Mouse (Mus musculus) CD4-positive helper T cell, adult 2 months (primary cell): Measurements from ENCODE around the gene Zfp963.
A peak's percentile ranks its signal among the peaks of the same experiment; 100 is the strongest.

Experiments
- DNase-seq: peaks from one replicate; pipeline ENCODE4 v3.0.0-alpha.2; 2012; ENCODE audit warnings: low read depth, missing footprints, low spot score

The Zfp963 gene

DNA sequence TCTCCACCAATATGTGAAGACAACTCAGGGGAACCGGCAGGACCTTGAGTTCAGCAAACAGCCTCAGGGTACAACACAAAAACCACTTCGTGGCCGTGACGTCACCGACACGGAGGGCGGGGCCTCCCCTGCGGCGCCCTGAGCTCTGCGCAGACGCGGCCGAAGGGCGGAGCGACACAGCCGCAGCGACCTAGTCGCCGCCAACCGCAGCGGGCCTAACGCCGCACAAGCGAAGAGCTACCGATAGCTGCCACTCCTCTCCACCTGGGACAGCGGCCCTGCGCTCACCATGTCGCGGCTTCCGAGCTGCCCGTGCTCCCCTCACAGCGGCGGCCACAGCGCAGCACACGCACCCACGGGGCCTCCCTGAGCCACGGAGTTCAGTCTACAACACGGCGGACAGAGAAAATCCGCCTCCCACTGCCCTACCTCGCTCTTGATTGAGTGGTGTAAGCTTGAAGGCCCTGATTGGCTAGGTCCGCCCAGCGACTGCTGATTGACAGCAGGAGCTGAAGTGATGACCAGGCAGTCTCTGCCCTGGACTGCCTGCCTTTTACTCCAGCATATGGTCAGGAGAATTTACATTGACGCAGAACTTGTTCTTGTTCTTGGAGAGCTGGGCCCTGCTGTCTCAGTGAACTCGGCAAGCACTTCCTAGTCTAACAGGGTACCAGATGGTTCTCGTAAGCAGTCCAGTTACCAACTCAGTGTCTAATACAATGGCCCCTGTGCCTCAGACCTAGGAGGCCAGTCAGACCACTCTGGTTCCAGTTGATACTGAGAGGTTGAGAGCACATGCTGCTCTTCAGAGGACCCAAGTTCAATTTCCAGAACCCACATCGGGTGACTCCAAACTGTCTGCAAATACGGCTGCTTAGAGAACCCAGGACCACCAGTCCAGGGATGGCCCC lies at the start of gene Zfp963:
Zfp963 (minus strand) TSS at position 427 of the 911 bp plus-strand sequence.
- DNase-seq = peak; percentile 97

DNA sequence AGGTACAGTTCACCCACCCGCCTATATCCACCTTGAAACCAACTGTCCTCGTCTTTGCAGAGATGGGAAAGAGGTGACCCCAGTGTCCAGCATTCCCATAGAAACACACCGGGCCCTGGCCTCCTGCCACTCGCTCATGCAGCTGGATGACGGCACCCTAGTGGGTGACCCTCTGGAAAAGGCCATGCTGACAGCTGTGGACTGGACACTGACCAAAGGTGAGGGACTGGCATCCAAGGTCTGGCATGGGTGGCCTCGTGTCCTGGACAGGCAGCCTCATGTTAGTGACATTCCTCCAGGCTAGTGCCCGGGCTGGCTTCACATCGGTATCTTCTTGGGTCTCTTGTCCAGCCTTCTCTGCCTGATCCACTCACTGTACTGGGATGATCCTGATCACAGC lies 49.5 kb upstream of the Zfp963 start:
- DNase-seq = no peak

DNA sequence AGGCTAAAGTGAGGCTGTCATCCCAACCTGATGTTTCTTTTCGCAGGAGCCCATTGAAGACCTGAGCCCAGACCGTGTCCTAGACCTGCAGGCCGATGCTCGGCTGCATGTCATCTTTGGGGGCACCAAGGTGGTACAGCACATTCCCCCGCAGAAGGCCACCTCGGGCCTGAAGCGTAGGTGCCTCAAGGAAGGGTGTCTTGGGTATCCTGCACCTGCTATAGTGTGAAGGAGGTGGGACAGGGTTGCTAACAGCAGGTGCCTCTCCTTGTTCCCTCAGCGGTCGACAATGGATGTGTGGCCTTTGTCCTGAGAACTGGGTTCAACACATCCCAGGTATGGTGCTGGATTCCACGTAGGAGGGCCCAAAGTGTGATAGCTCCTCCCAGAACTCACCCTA lies 47.9 kb upstream of the Zfp963 start:
- DNase-seq = no peak

DNA sequence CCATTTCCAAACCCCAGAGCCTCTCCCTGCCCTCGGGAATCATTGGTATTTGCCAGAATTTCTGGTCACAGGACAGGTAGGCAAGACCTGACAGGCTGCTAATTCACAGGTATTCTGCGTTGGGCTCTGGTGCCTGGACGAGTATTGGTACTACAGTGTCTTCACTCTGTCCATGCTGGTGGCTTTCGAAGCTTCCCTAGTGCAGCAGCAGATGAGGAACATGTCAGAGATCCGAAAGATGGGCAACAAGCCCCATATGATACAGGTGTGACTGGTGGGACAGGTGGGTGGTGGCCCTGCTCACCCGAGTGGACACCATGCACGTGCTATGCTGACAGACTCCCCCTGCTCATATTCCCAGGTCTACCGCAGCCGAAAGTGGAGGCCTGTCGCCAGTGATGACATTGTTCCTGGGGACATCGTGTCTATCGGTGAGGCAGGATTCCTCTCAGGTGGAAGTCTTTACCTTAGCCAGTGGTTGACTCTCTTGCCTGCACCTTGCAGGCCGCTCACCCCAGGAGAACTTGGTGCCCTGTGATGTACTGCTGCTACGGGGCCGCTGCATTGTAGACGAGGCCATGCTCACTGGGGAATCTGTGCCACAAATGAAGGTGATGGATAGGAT lies 47.1 kb upstream of the Zfp963 start:
- DNase-seq = no peak

DNA sequence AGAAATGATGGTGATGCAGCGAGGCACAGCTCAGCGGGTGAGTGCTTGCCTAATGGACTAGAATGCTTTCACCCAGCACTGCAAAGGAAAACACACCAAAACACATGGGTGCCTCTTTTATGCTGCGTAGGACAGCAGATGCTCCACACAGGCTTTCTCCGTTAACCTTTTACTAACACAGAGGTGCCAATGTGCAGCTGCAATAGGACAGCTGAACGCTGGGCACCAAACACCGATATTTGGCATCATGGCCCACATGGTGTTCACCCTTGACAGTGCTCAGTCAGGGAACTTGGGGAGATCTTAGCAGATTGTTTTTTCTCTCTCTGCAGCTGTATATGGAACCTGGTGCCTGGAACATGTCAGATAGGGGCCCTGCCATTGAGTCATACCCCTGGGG lies 45.1 kb upstream of the Zfp963 start:
- no peak for DNase-seq

DNA sequence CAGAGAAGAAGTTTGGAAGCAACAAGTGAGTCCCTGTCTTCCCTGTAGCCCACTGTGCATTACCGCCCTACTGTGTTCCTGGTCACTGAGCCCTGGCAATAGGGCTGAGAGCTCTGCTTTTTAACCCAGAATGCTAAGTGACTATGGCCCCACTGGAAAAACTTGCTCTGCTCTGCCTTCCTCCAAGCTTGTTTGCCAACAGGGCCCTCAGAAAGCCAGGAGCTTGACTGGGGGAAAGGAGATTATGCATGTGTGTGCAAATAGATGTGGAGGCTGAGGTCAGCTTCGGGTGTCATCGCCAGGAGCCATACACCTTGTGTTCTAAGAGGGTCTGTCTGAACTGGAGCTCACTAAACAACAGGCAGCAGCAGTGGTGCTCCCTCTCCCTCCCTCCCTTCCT lies 44.3 kb upstream of the Zfp963 start:
- no peak for DNase-seq

DNA sequence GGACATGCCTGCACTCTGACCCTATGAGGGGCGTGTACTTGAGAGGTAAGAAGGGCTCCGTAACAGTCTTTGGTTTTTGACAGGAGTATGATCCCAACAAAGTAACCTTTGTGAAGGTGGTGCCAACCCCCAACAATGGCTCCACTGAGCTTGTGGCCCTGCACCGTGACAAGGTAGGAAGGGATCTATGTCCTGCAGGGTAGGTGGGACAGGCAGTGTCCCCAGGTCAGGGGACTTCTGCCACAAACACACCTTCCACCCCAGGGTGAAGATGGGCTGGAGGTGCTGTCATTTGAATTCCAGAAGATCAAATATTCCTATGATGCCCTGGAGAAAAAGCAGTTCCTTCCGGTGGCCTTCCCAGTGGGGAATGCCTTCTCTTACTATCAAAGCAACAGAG lies 43.9 kb upstream of the Zfp963 start:
- no peak for DNase-seq

DNA sequence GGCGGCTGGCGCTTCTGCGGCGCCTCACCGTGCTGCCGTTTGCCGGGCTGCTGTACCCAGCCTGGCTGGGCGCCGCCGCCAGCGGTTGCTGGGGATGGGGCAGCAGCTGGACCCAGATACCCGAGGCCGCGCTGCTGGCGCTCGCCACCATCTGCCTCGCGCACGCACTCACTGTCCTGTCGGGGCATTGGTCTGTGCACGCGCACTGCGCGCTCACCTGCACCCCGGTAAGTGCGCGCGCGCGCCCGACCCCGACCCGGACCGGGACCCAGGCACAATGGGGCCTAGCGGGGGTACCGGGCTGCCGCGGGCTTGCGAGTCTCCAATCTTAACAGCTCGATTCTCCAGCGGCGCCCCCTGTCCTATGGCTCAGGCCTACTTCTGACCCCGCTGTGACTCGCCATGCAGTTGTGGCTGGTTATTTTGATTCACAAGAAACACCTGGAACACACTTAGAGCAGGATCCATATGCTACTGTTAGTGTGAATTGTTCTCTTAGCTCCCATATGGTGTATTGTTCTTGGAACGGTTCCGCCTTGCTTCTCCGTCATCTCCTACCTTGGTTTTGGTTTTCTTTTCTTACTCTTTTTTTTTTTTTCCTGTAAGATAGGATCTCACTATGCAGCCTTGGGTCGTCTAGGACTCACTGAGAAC lies 41.8 kb upstream of the Zfp963 start:
- DNase-seq = peak; percentile 69

DNA sequence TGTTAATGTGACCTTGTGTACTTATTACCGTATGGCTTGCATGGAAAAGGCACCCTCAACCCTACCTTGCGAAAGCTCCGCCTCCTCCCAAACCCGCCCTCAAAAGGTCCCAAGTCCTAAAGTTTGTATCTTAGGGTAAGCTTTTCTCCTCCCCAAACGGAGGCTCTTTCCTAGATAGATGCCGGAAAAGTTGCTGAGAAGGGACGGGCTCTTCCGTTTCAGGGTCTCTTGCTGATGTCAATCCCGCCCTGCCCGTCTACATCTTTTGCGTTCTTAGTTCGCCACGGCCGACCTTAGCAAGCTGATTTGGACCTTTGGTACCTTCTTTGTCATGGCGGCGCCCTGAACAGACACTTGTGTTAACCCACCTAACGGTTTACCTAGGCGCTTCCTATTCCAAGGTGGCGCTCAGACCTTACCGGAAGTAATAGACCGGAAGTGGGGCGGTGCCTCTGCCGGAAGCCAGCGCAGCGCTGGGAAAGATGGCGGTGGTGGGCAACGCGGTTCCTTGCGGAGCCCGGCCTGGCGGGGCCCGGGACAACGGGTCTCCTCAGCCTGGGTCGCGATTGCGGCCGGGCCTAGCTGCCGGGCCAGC lies 41.1 kb upstream of the Zfp963 start, which contains the start of the genes Atp13a1 and Zfp866:
Atp13a1 (plus strand) TSS at position 391 of the 595 bp plus-strand sequence.
Zfp866 (minus strand) TSS at position 406 of the 595 bp plus-strand sequence.
- peak; percentile 94 for DNase-seq

DNA sequence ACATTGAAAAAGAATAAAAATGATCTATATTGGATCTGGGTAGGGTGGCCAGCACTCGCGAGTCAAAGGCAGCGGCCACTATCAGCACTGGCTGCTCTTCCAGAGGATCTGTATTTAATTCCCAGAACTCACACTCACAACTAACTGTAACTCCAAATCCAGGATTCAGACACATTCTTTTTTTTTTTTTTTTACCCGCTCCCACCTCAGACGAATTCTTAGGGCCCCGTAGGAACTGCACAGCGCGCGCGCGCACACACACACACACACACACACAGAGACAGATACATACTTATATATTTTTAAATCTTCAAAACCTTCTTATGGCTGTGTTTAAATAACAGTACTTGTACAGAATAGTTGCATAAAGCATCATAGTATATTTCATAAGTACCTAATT lies 40.6 kb upstream of the Zfp963 start:
- DNase-seq = no peak

DNA sequence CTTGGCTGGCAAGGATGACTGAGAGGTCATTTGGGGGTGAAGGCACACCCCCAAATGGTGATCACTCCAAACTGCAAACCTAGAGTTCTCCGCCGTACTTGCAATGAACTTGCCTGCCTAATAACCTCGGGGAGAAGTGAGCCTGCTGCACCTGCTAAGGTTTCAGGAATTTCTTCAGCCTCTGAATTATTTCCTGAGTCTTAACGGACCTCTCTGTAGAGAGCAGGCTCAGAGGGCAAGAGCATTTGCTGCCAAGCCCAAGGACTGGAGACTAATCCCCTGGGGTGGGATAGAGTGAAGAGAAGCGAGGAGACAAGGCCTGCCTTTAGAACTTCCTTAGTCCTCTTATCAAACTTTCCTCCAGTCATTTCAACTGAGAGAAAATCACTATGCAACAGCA lies 40.0 kb upstream of the Zfp963 start:
- no peak for DNase-seq

DNA sequence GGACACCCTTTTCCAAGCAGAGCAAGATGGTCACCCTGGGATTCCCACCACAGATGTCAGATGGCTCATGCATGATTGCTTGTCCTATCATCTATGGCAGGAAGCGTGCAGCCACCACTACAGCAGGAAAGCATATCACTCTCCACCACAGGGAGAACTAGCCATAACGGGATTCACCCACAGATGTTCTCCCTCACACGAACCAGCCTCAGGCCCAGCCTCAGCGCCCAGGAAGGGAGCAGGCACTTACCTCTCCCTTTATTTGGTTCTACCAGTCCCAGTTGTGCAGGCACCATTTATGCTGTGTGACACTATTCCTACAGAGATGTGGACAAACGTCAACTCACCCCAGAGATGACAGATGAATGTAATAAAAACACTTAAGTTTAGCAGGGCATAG lies 39.3 kb upstream of the Zfp963 start:
- DNase-seq = no peak

DNA sequence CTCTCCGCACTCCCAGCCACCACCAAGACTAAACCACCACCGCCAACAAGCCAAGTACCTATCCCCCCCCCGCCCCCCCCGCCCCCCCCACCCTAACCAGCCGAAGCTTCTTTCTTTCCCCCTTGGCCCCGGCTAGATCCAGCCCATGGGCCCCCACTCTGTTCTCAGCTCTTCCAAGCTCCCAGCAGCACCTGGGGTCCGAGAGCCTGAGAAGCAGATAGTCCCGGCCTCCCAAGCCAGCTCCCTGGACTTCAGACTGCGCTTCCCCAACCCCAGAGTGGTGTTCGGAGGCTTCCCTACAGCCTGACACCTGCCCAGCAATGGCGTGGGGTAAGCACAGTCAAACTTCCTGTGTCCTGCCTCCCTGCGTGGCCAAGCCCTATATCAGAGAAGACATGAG lies 27.3 kb upstream of the Zfp963 start:
- DNase-seq = no peak

DNA sequence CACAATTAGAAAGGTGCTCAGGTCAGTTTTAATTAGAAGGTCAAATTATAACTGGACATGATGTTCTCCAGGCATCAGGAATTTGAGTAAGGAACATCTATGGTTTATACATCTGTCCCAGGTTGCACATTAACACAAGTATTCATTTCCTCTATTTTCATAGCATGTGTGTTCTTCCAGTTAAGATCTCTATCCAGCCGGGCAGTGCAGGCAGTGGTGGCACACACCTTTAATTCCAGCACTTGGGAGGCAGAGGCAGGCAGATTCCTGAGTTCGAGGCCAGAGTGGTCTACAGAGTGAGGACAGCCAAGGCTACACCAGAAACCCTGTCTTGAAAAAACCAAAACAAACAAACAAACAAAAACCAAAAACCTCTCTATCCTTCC lies 25.4 kb upstream of the Zfp963 start:
- DNase-seq = no peak

DNA sequence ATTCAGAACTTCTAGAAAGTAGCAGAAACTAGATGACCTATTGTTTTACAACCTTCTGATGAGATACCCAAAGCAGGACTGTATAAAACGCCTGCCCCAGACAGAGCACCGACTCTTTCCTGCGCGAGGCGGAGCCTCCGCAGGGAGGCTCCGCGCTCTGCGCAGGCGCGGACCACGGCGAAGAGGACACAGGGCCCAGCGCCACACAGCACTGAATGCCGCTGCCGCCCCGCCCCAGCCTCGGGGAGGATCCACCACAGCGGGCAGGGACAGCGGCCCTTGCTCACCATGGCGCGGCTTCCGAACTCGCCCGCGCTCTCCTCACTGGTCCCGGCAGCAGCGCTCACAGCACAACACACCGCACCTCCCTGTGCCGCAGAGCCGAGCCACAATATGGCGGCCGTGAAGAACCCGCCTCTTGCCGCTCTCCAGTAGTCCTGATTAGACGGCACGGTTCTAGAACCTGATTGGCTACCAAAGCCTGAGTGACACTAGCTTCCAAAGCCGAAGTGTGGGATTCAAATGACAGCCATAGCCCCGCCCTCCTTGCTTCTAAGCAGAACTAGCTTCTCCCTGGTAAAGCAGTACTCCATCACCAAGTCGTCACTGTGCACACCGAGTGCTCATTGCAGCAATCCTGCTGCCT lies 24.9 kb upstream of the Zfp963 start, which contains the start of gene Gm20422:
Gm20422 (minus strand) TSS at position 384 of the 646 bp plus-strand sequence.
- peak; percentile 98 for DNase-seq

DNA sequence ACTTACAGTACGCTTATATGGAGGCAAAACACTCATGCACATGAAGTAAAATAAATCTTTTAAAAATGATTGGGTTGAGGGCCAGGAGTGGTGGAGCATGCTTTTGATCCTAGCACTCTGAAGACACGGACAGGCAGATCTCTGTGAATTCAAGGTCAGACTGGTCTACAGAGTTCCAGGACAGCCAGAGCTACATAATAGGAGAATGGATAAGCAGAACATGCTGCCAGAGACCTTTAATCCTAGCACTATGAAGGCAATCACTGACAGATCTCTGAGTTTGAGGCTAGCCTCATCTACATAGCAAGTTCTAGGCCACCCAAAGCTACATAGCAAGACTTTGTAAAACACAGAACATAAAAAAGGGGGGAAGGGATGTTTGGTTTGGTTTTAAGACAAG lies 22.3 kb upstream of the Zfp963 start:
- DNase-seq = no peak

DNA sequence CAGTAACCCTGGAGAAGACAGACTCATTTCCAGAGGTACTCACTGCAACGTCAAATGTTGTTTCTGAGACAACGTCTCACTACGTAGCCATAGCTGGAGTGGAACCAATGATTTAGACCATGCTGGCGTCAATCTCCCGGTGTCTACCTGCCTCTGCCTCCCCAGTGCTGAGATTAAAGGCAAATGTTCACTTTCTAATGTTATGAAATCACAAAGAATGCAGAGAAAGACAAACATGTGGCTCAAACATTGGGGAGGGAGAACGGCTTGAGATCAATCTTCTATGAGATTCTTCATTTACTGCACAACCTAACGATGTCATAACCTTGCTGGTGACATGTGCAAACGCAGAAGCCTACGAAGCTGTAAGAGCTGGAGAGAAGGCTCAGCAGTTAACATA lies 21.5 kb upstream of the Zfp963 start:
- DNase-seq = no peak

DNA sequence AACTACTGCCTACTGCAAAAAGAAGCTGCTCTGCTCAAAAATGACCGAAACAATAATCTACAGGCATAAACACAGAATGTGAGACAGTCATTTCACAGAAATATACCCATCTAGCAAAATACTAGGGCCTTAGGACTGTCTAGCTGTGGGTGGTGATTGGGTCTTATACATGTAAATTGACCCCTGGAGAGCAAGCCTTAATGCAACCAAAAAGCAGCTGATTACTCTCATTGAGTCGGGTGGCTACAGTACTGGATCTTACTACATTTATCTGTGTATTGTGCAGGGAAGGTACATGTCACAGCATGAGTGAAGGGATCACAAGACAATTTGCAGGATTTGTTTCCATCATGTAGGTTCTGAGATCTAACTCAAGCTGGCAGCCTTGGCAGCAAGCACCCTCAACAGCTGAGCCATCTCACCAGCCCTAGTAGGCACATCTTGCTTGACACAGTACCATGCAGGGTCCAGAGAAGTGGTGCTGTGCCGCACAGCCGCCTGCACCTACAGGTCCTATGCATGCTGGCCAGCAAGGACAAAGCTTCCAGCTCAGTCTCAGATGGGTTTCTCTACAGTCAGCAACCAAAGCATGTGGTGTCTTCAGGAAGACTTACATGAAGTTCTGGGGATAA lies 12.2 kb upstream of the Zfp963 start:
- no peak for DNase-seq

DNA sequence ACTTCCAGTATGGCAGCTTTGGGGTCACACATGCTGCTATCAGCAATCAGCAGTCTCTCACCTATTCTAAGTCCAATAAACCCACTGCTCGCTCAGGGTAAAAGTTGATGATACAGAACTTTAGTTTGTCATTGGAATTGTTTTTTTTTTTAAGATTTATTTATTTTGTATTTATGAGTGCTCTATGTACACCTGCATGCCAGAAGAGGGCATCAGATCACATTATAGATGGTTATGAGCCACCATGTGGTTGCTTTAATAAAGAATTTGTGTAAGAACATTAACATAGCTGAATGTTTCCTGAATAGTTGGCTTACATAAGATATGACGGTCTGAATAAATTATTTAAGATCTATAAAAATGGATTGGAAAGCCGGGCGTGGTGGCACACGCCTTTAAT lies 8.5 kb upstream of the Zfp963 start:
- DNase-seq = no peak

DNA sequence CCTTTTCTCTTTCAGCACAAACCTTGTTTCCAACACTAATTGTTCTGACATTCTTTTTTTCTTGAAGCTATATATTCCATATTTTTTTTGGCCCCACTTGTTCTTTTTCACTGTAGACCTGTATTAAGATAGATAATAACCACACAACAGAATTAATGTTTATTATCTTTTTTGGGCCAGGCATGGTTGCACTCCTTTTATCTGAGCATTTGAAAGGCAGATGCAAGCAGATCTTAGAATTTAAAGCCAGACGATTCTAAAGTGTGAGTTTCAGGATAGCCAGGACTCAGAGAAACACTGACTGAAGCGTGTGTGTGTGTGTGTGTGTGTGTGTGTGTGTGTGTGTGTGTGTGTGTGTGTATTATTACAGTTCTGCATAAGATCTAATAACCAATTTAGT lies 2.7 kb upstream of the Zfp963 start:
- no peak for DNase-seq

DNA sequence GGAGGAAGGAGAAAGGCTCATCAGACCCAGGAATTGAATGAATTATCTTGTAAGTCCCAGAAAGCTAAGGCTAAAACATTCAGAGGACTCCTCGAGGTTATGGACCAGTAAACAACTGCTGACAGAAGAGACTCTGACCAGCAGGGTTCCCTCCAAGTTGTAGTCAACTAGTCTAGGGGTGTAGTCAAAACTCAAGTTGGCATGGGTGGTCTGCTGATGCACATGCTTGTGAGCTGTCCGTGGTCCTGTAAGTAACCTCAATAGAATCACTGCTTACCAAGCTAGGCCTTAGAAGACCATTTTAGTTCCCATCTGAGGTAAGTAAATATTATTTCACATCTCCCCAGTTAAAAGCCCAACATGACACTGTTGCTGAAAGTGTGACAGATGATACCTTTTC lies 8.5 kb downstream of the Zfp963 start:
- DNase-seq = no peak
